Mouse (Mus musculus): ENCODE measurements at regions not wholly inside any gene's neighbourhood (a gene's known extent, or its start where the extent isn't known, plus 50 kb on each side); places are given as distances from the start of the nearest gene placed in this dataset.

- TF ChIP-seq POLR2A (IDR thresholded peaks at IDR 0.05; ENCODE audit: borderline replicate concordance, low read depth, low read length) (no peak), CTCF (IDR thresholded peaks at IDR 0.05; ENCODE audit: low read depth, low read length) (no peak)
These were observed 169.4 kb upstream of the Tut7 start for GRCm38 (mm10) chr13:59992346-59992745.
